ENCODE assay signal across 8 mouse cellular contexts in genomic region chr1:165460360-165460800, GRCm38 (mm10). TPM values are rescaled to one million over a fixed set of nuclear protein-coding genes. Genes with fewer than 3 reads are reported as not detected.
DNase-seq lines count a peak whose midpoint lies in the region; ATAC-seq lines count a peak whose summit lies in the region.

Gene Dcaf6 (minus strand): TSS chr1:165460475.
Gene Mpc2 (plus strand): TSS chr1:165460637.

- WGBS in intestine, embryonic 14.5 days, result 0% methylated on average over 29 of the region's 37 CpGs

- peak within 1 kb of the TSS; percentile 91 for H3K27ac ChIP-seq in intestine, embryonic 14.5 days (ENCODE audit: low read depth)

- peak; percentile 100 for DNase-seq in adrenal gland, adult 18-20 months (ENCODE audit: low spot score in 2 of 2)
- DNase-seq in embryo, embryonic 11 days, result peak; percentile 98
- peak; percentile 99 for DNase-seq in gastrocnemius, postnatal 25 days
- peak; percentile 100 for DNase-seq in intestine, embryonic 14.5 days (ENCODE audit: low spot score)
- DNase-seq in left cerebral cortex, postnatal 14 days (ENCODE audit: low spot score in 2 of 2), result peak; percentile 99
- DNase-seq in mesoderm, embryonic 11.5 days (ENCODE audit: low read depth, low spot score), result peak; percentile 98
- peak; percentile 99 for DNase-seq in right cerebral cortex, postnatal 36 days (ENCODE audit: low spot score in 2 of 2)
- DNase-seq in yolk sac, embryonic 10.5 days (ENCODE audit: low spot score), result peak; percentile 100

- H3K4me3 ChIP-seq in intestine, embryonic 14.5 days (ENCODE audit: low read depth, low read length), result peak within 1 kb of the TSS; percentile 86

- no peaks in the 10 kb centered on the region for H3K36me3 ChIP-seq in intestine, embryonic 14.5 days (ENCODE audit: control insufficient read depth, insufficient read depth, low read length)

- ATAC-seq in intestine, embryonic 14.5 days (replicated peaks; ENCODE audit: low FRiP score, low TSS enrichment, low read depth), result peak; percentile 93

- intact Hi-C loops in left cerebral cortex, postnatal 14 days (cut with DNase I), result loop anchor here (2.0 kb wide), 1 partner anchor 182 kb away; no protein-coding TSS in a partner anchor

- peak within 1 kb of the TSS; percentile 80 for H3K9ac ChIP-seq in intestine, embryonic 14.5 days (ENCODE audit: low read length)

- peak within 1 kb of the TSS; percentile 70 for H3K4me2 ChIP-seq in intestine, embryonic 14.5 days (ENCODE audit: low read length)

- H3K27me3 ChIP-seq in intestine, embryonic 14.5 days (replicated peaks; ENCODE audit: control insufficient read depth, insufficient read depth, low read length), result no peaks in the 10 kb centered on the region

- H3K9me3 ChIP-seq in intestine, embryonic 14.5 days (ENCODE audit: control insufficient read depth, low read length), result no peaks in the 10 kb centered on the region

- H3K4me1 ChIP-seq in intestine, embryonic 14.5 days (replicated peaks; ENCODE audit: control insufficient read depth, insufficient read depth, low read length), result 0 out of 2 replicates have a peak, but pooled peaks cover 2% of the 10 kb centered on the region

RNA-seq across cellular contexts. Expression of gene Dcaf6, which starts in this region (rescaled TPM):
- total RNA-seq in adrenal gland, adult 18-20 months (2021), result 10 to 100 TPM; 32.5 to 40.6 TPM
- total RNA-seq in gastrocnemius, postnatal 25 days (2021), result 100 to 1,000 TPM; 202 to 262 TPM
- polyA plus RNA-seq in intestine, embryonic 14.5 days (2014; fragmentation: Nextera tagmentation; extraction: Ambion mirVana), result 14.3 and 14.4 TPM in 2 replicates
- 10 to 100 TPM; 95.2 to 98.5 TPM for total RNA-seq in left cerebral cortex, postnatal 14 days (2021)

RNA-seq across cellular contexts. Expression of gene Mpc2, which starts in this region (rescaled TPM):
- total RNA-seq in adrenal gland, adult 18-20 months (2021), result 100 to 1,000 TPM; 231 to 456 TPM
- 100 to 1,000 TPM; 333 to 337 TPM for total RNA-seq in gastrocnemius, postnatal 25 days (2021)
- polyA plus RNA-seq in intestine, embryonic 14.5 days (2014; fragmentation: Nextera tagmentation; extraction: Ambion mirVana), result 128 and 136 TPM in 2 replicates
- 100 to 1,000 TPM; 148 to 156 TPM for total RNA-seq in left cerebral cortex, postnatal 14 days (2021)

Comparison
In these comparisons a context has a peak if more than half of its experiments do, and no peak if none do; other contexts are left out.
1. Peak in every context shown above with its lines: DNase-seq, ATAC-seq, H3K4me3 ChIP-seq and H3K27ac ChIP-seq.